Mouse (Mus musculus) myocyte (in vitro differentiated cells): Measurements from ENCODE around the gene Plxdc2.

Experiments used
- CEBPB ChIP-seq: IDR thresholded peaks from 2 replicates; pipeline ENCODE4 v1.6.1; 2011; ENCODE audit warnings: mild to moderate bottlenecking, moderate library complexity; ENCODE audit not compliant: poor library complexity, insufficient read depth, severe bottlenecking
- E2F4 ChIP-seq: IDR thresholded peaks from one replicate; pipeline ENCODE4 v1.6.1; 2011; ENCODE audit warnings: mild to moderate bottlenecking, control low read depth, moderate library complexity; ENCODE audit not compliant: insufficient read depth
- MAX ChIP-seq: IDR thresholded peaks from one replicate; pipeline ENCODE4 v1.6.1; 2011; ENCODE audit warnings: low read depth, mild to moderate bottlenecking, control low read depth
- MYOD1 ChIP-seq, 3 experiments: IDR thresholded peaks; one replicate each; pipeline ENCODE4 v1.6.1; 2011; ENCODE audit warnings: control low read depth in 2 of 3, low read depth in 2 of 3, mild to moderate bottlenecking in 2 of 3, moderate library complexity in 1 of 3; ENCODE audit not compliant: insufficient read length in 2 of 3, control insufficient read depth in 1 of 3
- MYOG ChIP-seq, 3 experiments: IDR thresholded peaks; one replicate each; pipeline ENCODE4 v1.6.1; 2011; ENCODE audit warnings: control low read depth in 2 of 3, low read depth in 2 of 3, mild to moderate bottlenecking in 2 of 3; ENCODE audit not compliant: insufficient read length in 2 of 3, control insufficient read depth in 1 of 3, insufficient read depth in 1 of 3
- POLR2A ChIP-seq: IDR thresholded peaks from one replicate; pipeline ENCODE4 v1.6.1; 2011; ENCODE audit warnings: low read depth, mild to moderate bottlenecking, control low read depth, moderate library complexity; ENCODE audit not compliant: insufficient read length
- POLR2AphosphoS2 ChIP-seq: IDR thresholded peaks from one replicate; pipeline ENCODE4 v1.6.1; 2011; ENCODE audit warnings: low read depth, control low read depth; ENCODE audit not compliant: insufficient read length
- REST ChIP-seq: IDR thresholded peaks from one replicate; pipeline ENCODE4 v1.6.1; 2011; ENCODE audit warnings: mild to moderate bottlenecking, control low read depth, moderate library complexity; ENCODE audit not compliant: insufficient read depth, insufficient read length
- TCF12 ChIP-seq: IDR thresholded peaks from one replicate; pipeline ENCODE4 v1.6.1; 2011; ENCODE audit warnings: mild to moderate bottlenecking, control low read depth; ENCODE audit not compliant: poor library complexity, insufficient read depth, severe bottlenecking
- USF1 ChIP-seq: IDR thresholded peaks from one replicate; pipeline ENCODE4 v1.6.1; 2011; ENCODE audit warnings: low read depth, mild to moderate bottlenecking, control low read depth, moderate library complexity

DNA sequence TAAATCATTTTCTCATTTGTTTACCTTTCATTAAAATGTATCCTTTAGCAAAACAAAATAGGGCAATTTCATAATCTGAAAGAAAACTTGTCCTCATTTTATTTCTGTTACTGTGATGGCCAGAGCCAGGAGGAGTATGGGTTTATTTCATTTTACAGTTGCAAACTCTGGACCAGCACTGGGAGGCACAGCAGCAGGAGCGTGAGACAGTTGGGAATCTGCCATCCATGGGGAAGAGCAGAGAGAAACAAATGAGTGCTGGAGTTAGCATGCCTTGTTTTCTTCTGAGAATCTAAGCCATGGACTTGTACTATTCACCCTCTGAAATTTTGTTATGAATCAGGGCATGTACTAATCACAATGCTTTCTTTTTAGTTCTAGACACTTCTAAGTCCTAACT lies 328.4 kb downstream of the Plxdc2 start:
- TF ChIP-seq POLR2A (no peak), USF1 (no peak), MAX (no peak), MYOD1 (IDR thresholded peaks at IDR 0.05; ENCODE audit: control insufficient read depth in 1 of 3, insufficient read length in 2 of 3, low read depth in 2 of 3) (no peak), POLR2AphosphoS2 (no peak), TCF12 (no peak), E2F4 (no peak), CEBPB (no peak), REST (no peak), MYOG (IDR thresholded peaks at IDR 0.05; ENCODE audit: control insufficient read depth in 1 of 3, insufficient read depth in 1 of 3, insufficient read length in 2 of 3, low read depth in 2 of 3) (no peak)
